Mouse (Mus musculus) layer of hippocampus, adult 9-10 months (tissue): ENCODE measurements around the gene Itsn1.

Experiments
- DNase-seq: peaks from one replicate; pipeline ENCODE4 v3.0.0; 2022; ENCODE audit warnings: low spot score

The Itsn1 gene

DNA sequence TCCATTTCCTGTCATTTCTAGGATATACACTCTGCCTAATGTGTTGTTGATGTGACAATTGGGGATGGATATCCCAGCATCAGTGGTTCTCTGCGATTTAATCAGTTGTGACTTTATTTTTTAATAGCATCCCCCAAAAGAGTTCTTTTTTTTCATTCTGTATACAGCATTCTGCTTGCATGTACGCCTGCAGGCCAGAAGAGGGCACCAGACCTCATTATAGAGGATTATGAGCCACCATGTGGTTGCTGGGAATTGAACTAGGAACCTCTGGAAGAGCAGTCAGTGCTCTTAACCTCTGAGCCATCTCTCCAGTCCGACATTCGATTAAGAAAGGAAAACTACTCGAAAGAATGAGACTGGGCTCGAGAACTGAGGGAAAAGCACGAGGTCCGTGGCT lies 225.7 kb downstream of the Itsn1 start:
- no peak for DNase-seq

DNA sequence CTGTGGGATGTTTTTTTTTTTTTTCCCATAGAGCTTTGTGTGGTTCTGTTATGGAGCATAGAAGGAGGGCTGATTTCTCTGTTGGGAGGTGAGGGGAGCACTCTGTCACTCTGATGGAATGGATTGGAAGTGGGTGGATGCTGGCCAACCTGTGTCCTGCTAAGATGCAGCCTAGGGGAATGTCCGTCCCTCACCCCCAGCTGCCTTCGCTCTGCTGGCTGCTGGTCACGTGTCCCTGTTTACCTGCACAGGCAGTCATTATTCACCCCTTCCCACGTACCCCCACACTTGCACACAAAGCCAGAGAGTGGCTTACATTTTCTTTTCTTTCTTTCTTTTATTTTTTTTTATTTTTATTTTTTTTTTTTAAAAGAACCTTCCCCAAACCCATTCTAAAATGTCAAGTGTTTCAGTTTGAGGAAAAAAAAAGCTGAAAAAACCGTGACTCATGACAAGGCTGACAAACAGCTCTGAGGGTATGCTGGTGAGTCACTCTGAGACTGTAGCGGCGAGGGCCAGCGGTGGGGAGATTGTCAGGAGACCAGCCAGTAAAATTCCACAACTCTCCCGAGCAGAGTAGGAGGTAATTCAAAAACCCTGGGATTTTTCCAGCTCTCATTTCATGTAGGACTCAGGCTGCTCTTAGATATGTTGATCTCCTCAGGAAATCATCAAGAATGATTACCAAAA lies 233.3 kb downstream of the Itsn1 start:
- DNase-seq: peak; percentile 41

GRCm38 (mm10) chr16:91962894-91963555 lies 233.9 kb downstream of the Itsn1 start:
- DNase-seq: no peak

- no peak for DNase-seq
These were observed 234.4 kb downstream of the Itsn1 start for GRCm38 (mm10) chr16:91963556-91963900.

DNA sequence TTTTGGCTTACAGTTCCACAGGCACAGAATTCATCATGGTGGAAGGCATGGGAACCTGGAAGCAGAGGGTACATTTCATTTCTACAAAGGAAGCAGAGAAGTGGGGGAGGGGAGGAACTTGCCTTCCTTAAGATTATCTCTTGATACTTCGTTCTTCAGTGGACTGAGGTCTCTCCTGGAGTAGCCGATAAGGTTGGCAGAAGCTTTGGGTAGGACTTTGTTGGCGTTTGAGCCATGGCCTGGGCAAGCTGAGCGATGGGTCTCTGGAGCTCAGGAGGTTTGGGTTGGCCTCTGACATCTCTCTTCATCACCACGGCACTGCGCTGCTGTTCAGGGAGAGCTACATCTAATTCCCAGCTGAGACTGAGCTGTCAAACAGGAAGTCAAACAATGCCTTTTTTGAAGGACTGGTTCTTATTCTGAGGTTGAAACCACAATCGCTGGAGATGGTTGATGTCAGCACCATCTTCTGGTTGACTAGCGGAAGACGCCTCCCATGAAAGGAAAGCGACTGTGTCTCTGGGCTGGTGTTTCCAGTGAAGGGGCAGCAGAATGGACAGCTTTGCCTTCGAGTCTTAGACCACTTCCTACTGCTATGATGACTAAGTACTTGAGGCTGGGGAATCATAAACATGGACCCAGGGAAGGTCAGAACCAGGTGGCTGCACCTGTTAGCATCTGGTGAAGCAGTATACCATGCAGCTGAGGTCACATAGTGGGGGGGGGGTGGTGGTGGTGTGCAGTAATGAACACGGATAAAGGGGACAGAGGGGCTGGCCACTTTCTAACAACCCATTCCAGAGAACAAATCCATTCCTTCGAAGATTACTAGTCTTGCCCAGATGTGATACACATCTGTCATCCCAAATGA lies 235.5 kb downstream of the Itsn1 start:
- DNase-seq: no peak

- no peak for DNase-seq
These were observed 239.6 kb downstream of the Itsn1 start for GRCm38 (mm10) chr16:91968725-91969124.

DNA sequence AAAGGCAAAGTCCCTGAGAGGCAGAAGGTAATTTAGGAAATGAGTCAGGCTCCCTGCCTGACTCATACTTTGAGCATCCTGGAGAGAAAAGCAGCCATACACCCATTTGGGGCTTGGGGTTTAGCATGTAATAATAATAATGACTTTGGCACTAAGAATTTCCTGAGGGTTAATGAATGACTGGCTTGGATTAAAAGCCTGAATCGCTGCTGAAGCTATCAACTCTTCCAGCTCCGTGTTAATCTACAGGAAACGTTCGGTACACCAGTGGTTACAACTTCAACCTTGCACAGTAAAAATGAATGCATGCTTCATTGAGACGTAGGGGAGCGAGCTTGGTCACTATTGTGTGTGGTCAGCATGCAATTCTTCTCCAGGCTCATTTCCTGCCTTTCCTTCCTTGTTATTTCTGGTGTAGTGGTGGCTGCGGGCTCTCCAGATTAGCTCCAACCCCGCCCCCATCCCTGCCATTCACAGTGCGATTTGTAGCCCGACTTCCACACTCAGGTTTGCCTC lies 240.5 kb downstream of the Itsn1 start:
- no peak for DNase-seq
